Mouse (Mus musculus): ENCODE measurements around the gene Gm5105. TPM values are rescaled to one million over a fixed set of nuclear protein-coding genes. Genes with fewer than 3 reads are reported as not detected.

Gm5105 gene
- polyA plus RNA-seq, 1 experiment: not detected

GRCm38 (mm10) chr3:138095718-138096117 is 28.5 kb upstream of the Gm5105 start:
- TF ChIP-seq POLR2A (IDR thresholded peaks at IDR 0.05; ENCODE audit: low read depth, low read length): no peak
- TF ChIP-seq CTCF (IDR thresholded peaks at IDR 0.05; ENCODE audit: borderline replicate concordance, insufficient read depth, low read length): no peak
- no peak overlapping the region for H3K4me3 ChIP-seq (ENCODE audit: insufficient read depth, low read length)
- H3K4me1 ChIP-seq (ENCODE audit: control insufficient read depth, insufficient read depth, low read length): peaks cover 2% of the 10 kb centered on the region; the same call in 1 of the 2 replicates
- no peak overlapping the region for H3K27ac ChIP-seq (ENCODE audit: insufficient read depth, low read length)

- Histone ChIP-seq H3K4me1 (ENCODE audit: control insufficient read depth, insufficient read depth, low read length) (peaks cover 2% of the 10 kb centered on the region; the same call in 1 of the 2 replicates), H3K27ac (ENCODE audit: insufficient read depth, low read length) (no peak overlapping the region), H3K4me3 (ENCODE audit: insufficient read depth, low read length) (no peak overlapping the region)
- no peak for TF ChIP-seq POLR2A (IDR thresholded peaks at IDR 0.05; ENCODE audit: low read depth, low read length)
- TF ChIP-seq CTCF (IDR thresholded peaks at IDR 0.05; ENCODE audit: borderline replicate concordance, insufficient read depth, low read length): no peak
Measured at GRCm38 (mm10) chr3:138095301-138095700, 28.1 kb upstream of the Gm5105 start.

- no peak overlapping the region for H3K4me3 ChIP-seq (ENCODE audit: insufficient read depth, low read length)
- no peaks in the 10 kb centered on the region for H3K4me1 ChIP-seq (ENCODE audit: control insufficient read depth, insufficient read depth, low read length)
- TF ChIP-seq CTCF (IDR thresholded peaks at IDR 0.05; ENCODE audit: borderline replicate concordance, insufficient read depth, low read length): no peak
- no peak for TF ChIP-seq POLR2A (IDR thresholded peaks at IDR 0.05; ENCODE audit: low read depth, low read length)
- no peak overlapping the region for H3K27ac ChIP-seq (ENCODE audit: insufficient read depth, low read length)
Measured at GRCm38 (mm10) chr3:138083896-138084295, 16.7 kb upstream of the Gm5105 start.

GRCm38 (mm10) chr3:138083073-138083637 is 16.0 kb upstream of the Gm5105 start:
- no peaks in the 10 kb centered on the region for H3K4me1 ChIP-seq (ENCODE audit: control insufficient read depth, insufficient read depth, low read length)
- no peak for TF ChIP-seq CTCF (IDR thresholded peaks at IDR 0.05; ENCODE audit: borderline replicate concordance, insufficient read depth, low read length)
- no peak for TF ChIP-seq POLR2A (IDR thresholded peaks at IDR 0.05; ENCODE audit: low read depth, low read length)
- H3K27ac ChIP-seq (ENCODE audit: insufficient read depth, low read length): no peak overlapping the region
- H3K4me3 ChIP-seq (ENCODE audit: insufficient read depth, low read length): no peak overlapping the region

- Histone ChIP-seq H3K4me3 (ENCODE audit: insufficient read depth, low read length) (no peak overlapping the region), H3K4me1 (ENCODE audit: control insufficient read depth, insufficient read depth, low read length) (no peaks in the 10 kb centered on the region), H3K27ac (ENCODE audit: insufficient read depth, low read length) (no peak overlapping the region)
- TF ChIP-seq CTCF (IDR thresholded peaks at IDR 0.05; ENCODE audit: borderline replicate concordance, insufficient read depth, low read length) (no peak), POLR2A (IDR thresholded peaks at IDR 0.05; ENCODE audit: low read depth, low read length) (no peak)
Measured at GRCm38 (mm10) chr3:138078701-138079100, 11.5 kb upstream of the Gm5105 start.

- Histone ChIP-seq H3K27ac (ENCODE audit: insufficient read depth, low read length) (no peak overlapping the region), H3K4me3 (ENCODE audit: insufficient read depth, low read length) (no peak overlapping the region), H3K4me1 (ENCODE audit: control insufficient read depth, insufficient read depth, low read length) (no peaks in the 10 kb centered on the region)
- TF ChIP-seq CTCF (IDR thresholded peaks at IDR 0.05; ENCODE audit: borderline replicate concordance, insufficient read depth, low read length): no peak
- TF ChIP-seq POLR2A (IDR thresholded peaks at IDR 0.05; ENCODE audit: low read depth, low read length): no peak
Measured at GRCm38 (mm10) chr3:138077476-138078340, 10.5 kb upstream of the Gm5105 start.

GRCm38 (mm10) chr3:138075209-138075608 is 8.0 kb upstream of the Gm5105 start:
- H3K4me3 ChIP-seq (ENCODE audit: insufficient read depth, low read length): no peak overlapping the region
- H3K27ac ChIP-seq (ENCODE audit: insufficient read depth, low read length): no peak overlapping the region
- no peaks in the 10 kb centered on the region for H3K4me1 ChIP-seq (ENCODE audit: control insufficient read depth, insufficient read depth, low read length)
- no peak for TF ChIP-seq CTCF (IDR thresholded peaks at IDR 0.05; ENCODE audit: borderline replicate concordance, insufficient read depth, low read length)
- no peak for TF ChIP-seq POLR2A (IDR thresholded peaks at IDR 0.05; ENCODE audit: low read depth, low read length)

- Histone ChIP-seq H3K4me3 (ENCODE audit: insufficient read depth, low read length) (no peak overlapping the region), H3K27ac (ENCODE audit: insufficient read depth, low read length) (no peak overlapping the region), H3K4me1 (ENCODE audit: control insufficient read depth, insufficient read depth, low read length) (no peaks in the 10 kb centered on the region)
- no peak for TF ChIP-seq POLR2A (IDR thresholded peaks at IDR 0.05; ENCODE audit: low read depth, low read length)
- no peak for TF ChIP-seq CTCF (IDR thresholded peaks at IDR 0.05; ENCODE audit: borderline replicate concordance, insufficient read depth, low read length)
Measured at GRCm38 (mm10) chr3:138074214-138074613, 7.0 kb upstream of the Gm5105 start.

- H3K4me3 ChIP-seq (ENCODE audit: insufficient read depth, low read length): no peak overlapping the region
- no peaks in the 10 kb centered on the region for H3K4me1 ChIP-seq (ENCODE audit: control insufficient read depth, insufficient read depth, low read length)
- H3K27ac ChIP-seq (ENCODE audit: insufficient read depth, low read length): no peak overlapping the region
- TF ChIP-seq POLR2A (IDR thresholded peaks at IDR 0.05; ENCODE audit: low read depth, low read length) (no peak), CTCF (IDR thresholded peaks at IDR 0.05; ENCODE audit: borderline replicate concordance, insufficient read depth, low read length) (no peak)
Measured at GRCm38 (mm10) chr3:138071476-138072073, 4.4 kb upstream of the Gm5105 start.

GRCm38 (mm10) chr3:138071004-138071403 is 3.8 kb upstream of the Gm5105 start:
- Histone ChIP-seq H3K4me1 (ENCODE audit: control insufficient read depth, insufficient read depth, low read length) (no peaks in the 10 kb centered on the region), H3K27ac (ENCODE audit: insufficient read depth, low read length) (no peak overlapping the region), H3K4me3 (ENCODE audit: insufficient read depth, low read length) (no peak overlapping the region)
- TF ChIP-seq POLR2A (IDR thresholded peaks at IDR 0.05; ENCODE audit: low read depth, low read length) (no peak), CTCF (IDR thresholded peaks at IDR 0.05; ENCODE audit: borderline replicate concordance, insufficient read depth, low read length) (no peak)
